In the genomic region with DNA sequence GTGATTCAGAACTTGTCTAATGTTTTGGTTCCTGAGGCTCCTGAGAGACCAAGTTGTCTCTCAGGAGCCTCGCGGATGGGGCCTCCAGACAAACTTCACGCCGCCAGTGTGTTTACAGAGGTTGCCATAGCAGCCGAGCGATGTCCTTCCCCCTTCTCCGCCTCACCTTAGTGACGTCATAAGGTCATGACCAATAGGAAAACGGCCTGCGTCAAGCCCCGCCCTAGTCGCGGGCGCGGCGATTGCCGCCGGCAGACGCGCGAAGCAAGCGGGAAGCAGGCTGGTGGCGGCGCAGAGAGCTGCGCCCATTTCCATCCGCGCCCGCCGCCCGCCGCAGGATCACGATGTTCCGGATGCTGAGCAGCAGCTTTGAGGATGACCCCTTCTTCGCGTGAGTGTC, we compare ENCODE assay signal across 8 mouse cellular contexts. TPM values are rescaled to one million over a fixed set of nuclear protein-coding genes. Genes with fewer than 3 reads are reported as not detected.
DNase-seq lines count a peak whose midpoint lies in the region; ATAC-seq lines count a peak whose summit lies in the region.

A gene (plus strand): TSS at position 226 of the 400 bp plus-strand sequence.

- H3K9me3 ChIP-seq in intestine, embryonic 14.5 days (ENCODE audit: control insufficient read depth, low read length) = no peaks in the 10 kb centered on the region

- peak; percentile 98 for ATAC-seq in intestine, embryonic 14.5 days (replicated peaks; ENCODE audit: low FRiP score, low TSS enrichment, low read depth)
- peak; percentile 99 for ATAC-seq in megakaryocyte-erythroid progenitor cell, adult 5-6 weeks (replicated peaks; ENCODE audit: low FRiP score, low TSS enrichment, poor library complexity, severe bottlenecking)

- H3K4me2 ChIP-seq in intestine, embryonic 14.5 days (ENCODE audit: low read length) = peak within 1 kb of the TSS; percentile 69

- H3K27ac ChIP-seq in intestine, embryonic 14.5 days (ENCODE audit: low read depth) = no peak within 1 kb of the TSS

- intact Hi-C loops in gastrocnemius, postnatal 36 days (cut with DNase I) = no loop called here
- intact Hi-C loops in left cerebral cortex, postnatal 10 days (cut with DNase I) = no loop called here

- peak within 1 kb of the TSS; percentile 43 for H3K4me3 ChIP-seq in intestine, embryonic 14.5 days (ENCODE audit: low read depth, low read length)

- WGBS in intestine, embryonic 14.5 days = 0% methylated on average over 35 of the region's 35 CpGs

- no peaks in the 10 kb centered on the region for H3K36me3 ChIP-seq in intestine, embryonic 14.5 days (ENCODE audit: control insufficient read depth, insufficient read depth, low read length)

- H3K27me3 ChIP-seq in intestine, embryonic 14.5 days (replicated peaks; ENCODE audit: control insufficient read depth, insufficient read depth, low read length) = peaks cover 13% of the 10 kb centered on the region; the same call in 1 of the 2 replicates

- H3K9ac ChIP-seq in intestine, embryonic 14.5 days (ENCODE audit: low read length) = peak within 1 kb of the TSS; percentile 34

- no peaks in the 10 kb centered on the region for H3K4me1 ChIP-seq in intestine, embryonic 14.5 days (replicated peaks; ENCODE audit: control insufficient read depth, insufficient read depth, low read length)

- peak; percentile 96 for DNase-seq in adrenal gland, adult 2 months
- DNase-seq in embryo, embryonic 11.5 days (ENCODE audit: low read depth, low spot score) = peak; percentile 89
- peak; percentile 82 for DNase-seq in gastrocnemius, postnatal 36 days
- DNase-seq in intestine, embryonic 14.5 days (ENCODE audit: low spot score) = peak; percentile 95
- DNase-seq in left cerebral cortex, postnatal 10 days (ENCODE audit: extremely low spot score in 1 of 2, low spot score in 2 of 2) = peak; percentile 91 to 93
- peak; percentile 86 for DNase-seq in right cerebral cortex, postnatal 14 days
- DNase-seq in urinary bladder, postnatal 25 days (ENCODE audit: low spot score) = peak; percentile 77

RNA-seq across cellular contexts. Expression of the gene that starts here (rescaled TPM):
- 1 to 10 TPM; 2.5 to 4.0 TPM for total RNA-seq in adrenal gland, adult 2 months (2021)
- 0.38 and 0.71 TPM in 2 replicates for polyA plus RNA-seq in adrenal gland, adult 2 months (2012; rRNA removed)
- 100 to 1,000 TPM; 409 to 506 TPM for total RNA-seq in gastrocnemius, postnatal 36 days (2021)
- polyA plus RNA-seq in intestine, embryonic 14.5 days (2014; fragmentation: Nextera tagmentation; extraction: Ambion mirVana) = 8.8 and 9.2 TPM in 2 replicates
- 1 to 10 TPM; 3.1 TPM for total RNA-seq in left cerebral cortex, postnatal 10 days (2021)
- total RNA-seq in megakaryocyte-erythroid progenitor cell, adult 5-6 weeks (2014; fragmentation: Nextera tagmentation) = not detected in 2 replicates
- not detected in 2 replicates for total RNA-seq in megakaryocyte-erythroid progenitor cell, adult 5-6 weeks (2017)

Comparison
In these comparisons a context has a peak if more than half of its experiments do, and no peak if none do; other contexts are left out.
1. RNA of the gene that starts here (total RNA-seq): 409 to 506 TPM in gastrocnemius, postnatal 36 days; 2.5 to 4.0 TPM in adrenal gland, adult 2 months, 3.1 TPM in left cerebral cortex, postnatal 10 days and not detected in megakaryocyte-erythroid progenitor cell, adult 5-6 weeks; every median in the first group is over 10 times any median in the second.
2. Peak in ATAC-seq in megakaryocyte-erythroid progenitor cell, adult 5-6 weeks; RNA of the gene not detected or under 1 TPM.
3. Peak in every context shown above with its lines, with median percentiles within 50 percentile points of each other: DNase-seq.